Mouse (Mus musculus) MEL (cell line): ENCODE results near the gene Tmem201. TPM values are rescaled to one million over a fixed set of nuclear protein-coding genes. Genes with fewer than 3 reads are reported as not detected.
A peak's percentile ranks its signal among the peaks of the same experiment; 100 is the strongest.

Source experiments
- CTCF ChIP-seq, 3 experiments: IDR thresholded peaks in 2 of 3; conservative IDR thresholded peaks in 1 of 3; 2 replicates each; pipeline ENCODE4 v1.5.1; 2011 to 2012; ENCODE audit warnings: low read length in 3 of 3, low read depth in 2 of 3, mild to moderate bottlenecking in 2 of 3, improper control_type of control experiment in 1 of 3, inconsistent platforms in 1 of 3, mixed read lengths in 1 of 3, moderate library complexity in 1 of 3; ENCODE audit not compliant: control insufficient read depth in 1 of 3, insufficient read depth in 1 of 3, poor library complexity in 1 of 3, severe bottlenecking in 1 of 3
- ELF1 ChIP-seq: IDR thresholded peaks from 2 replicates; pipeline ENCODE4 v1.6.1; 2014; ENCODE audit warnings: low read depth, mild to moderate bottlenecking, inconsistent platforms, low read length, improper control_type of control experiment, moderate library complexity
- EP300 ChIP-seq, 2 experiments: IDR thresholded peaks; 2 replicates each; pipeline ENCODE4 v1.6.1; 2011; ENCODE audit warnings: improper control_type of control experiment in 2 of 2, low read length in 2 of 2, low read depth in 1 of 2, mild to moderate bottlenecking in 1 of 2
- ETS1 ChIP-seq: IDR thresholded peaks from 2 replicates; pipeline ENCODE4 v1.6.1; 2012; ENCODE audit warnings: low read depth, mild to moderate bottlenecking, inconsistent platforms, low read length, improper control_type of control experiment, moderate library complexity
- GABPA ChIP-seq: IDR thresholded peaks from 2 replicates; pipeline ENCODE4 v1.6.1; 2012; ENCODE audit warnings: low read depth, mild to moderate bottlenecking, inconsistent platforms, low read length, improper control_type of control experiment, moderate library complexity
- HCFC1 ChIP-seq: IDR thresholded peaks from 2 replicates; pipeline ENCODE4 v1.6.1; 2012; ENCODE audit warnings: low read depth, mild to moderate bottlenecking, inconsistent platforms, low read length, improper control_type of control experiment, moderate library complexity
- JUND ChIP-seq: IDR thresholded peaks from 2 replicates; pipeline ENCODE4 v1.6.1; 2011; ENCODE audit warnings: low read depth, mild to moderate bottlenecking, improper control_type of control experiment, low read length
- KAT2A ChIP-seq: conservative IDR thresholded peaks from 2 replicates; pipeline ENCODE4 v1.6.1; 2012; ENCODE audit warnings: low read depth, low read length, improper control_type of control experiment, inconsistent platforms
- MAX ChIP-seq: IDR thresholded peaks from 2 replicates; pipeline ENCODE4 v1.6.1; 2011; ENCODE audit warnings: low read length, improper control_type of control experiment
- MYB ChIP-seq: IDR thresholded peaks from 2 replicates; pipeline ENCODE4 v1.6.1; 2011; ENCODE audit warnings: mild to moderate bottlenecking, low read depth, low read length, improper control_type of control experiment
- MYC ChIP-seq: IDR thresholded peaks from 2 replicates; pipeline ENCODE4 v1.6.1; 2011; ENCODE audit warnings: low read depth, mild to moderate bottlenecking, low read length, improper control_type of control experiment, moderate library complexity
- NELFE ChIP-seq: IDR thresholded peaks from 2 replicates; pipeline ENCODE4 v1.6.1; 2011; ENCODE audit warnings: low read depth, low read length, improper control_type of control experiment
- POLR2A ChIP-seq, 2 experiments: IDR thresholded peaks; 2 replicates each; pipeline ENCODE4 v1.6.1; 2011 to 2012; ENCODE audit warnings: low read length in 2 of 2, mild to moderate bottlenecking in 2 of 2, control low read depth in 1 of 2, improper control_type of control experiment in 1 of 2, low read depth in 1 of 2, moderate library complexity in 1 of 2; ENCODE audit not compliant: control insufficient read depth in 1 of 2, insufficient read depth in 1 of 2, poor library complexity in 1 of 2
- POLR2AphosphoS5 ChIP-seq: IDR thresholded peaks from 2 replicates; pipeline ENCODE4 v1.6.1; 2012; ENCODE audit warnings: low read depth, borderline replicate concordance, mild to moderate bottlenecking, inconsistent platforms, low read length, moderate library complexity, mixed read lengths
- RAD21 ChIP-seq: IDR thresholded peaks from 2 replicates; pipeline ENCODE4 v1.6.1; 2011; ENCODE audit warnings: mild to moderate bottlenecking, low read depth, low read length, improper control_type of control experiment
- SMC3 ChIP-seq: IDR thresholded peaks from 2 replicates; pipeline ENCODE4 v1.6.1; 2011; ENCODE audit warnings: low read depth, low read length, improper control_type of control experiment
- TAL1 ChIP-seq: IDR thresholded peaks from 2 replicates; pipeline ENCODE4 v1.6.1; 2012; ENCODE audit warnings: mild to moderate bottlenecking, inconsistent platforms, low read length, moderate library complexity, mixed read lengths
- TBP ChIP-seq: IDR thresholded peaks from 2 replicates; pipeline ENCODE4 v1.8.0; 2011; ENCODE audit warnings: low read depth, low read length, improper control_type of control experiment
- TCF12 ChIP-seq: IDR thresholded peaks from 2 replicates; pipeline ENCODE4 v1.6.1; 2014; ENCODE audit warnings: low read depth, mild to moderate bottlenecking, inconsistent platforms, low read length, improper control_type of control experiment, moderate library complexity
- UBTF ChIP-seq: IDR thresholded peaks from 2 replicates; pipeline ENCODE4 v1.6.1; 2012; ENCODE audit warnings: low read depth, mild to moderate bottlenecking, inconsistent platforms, low read length, improper control_type of control experiment, moderate library complexity, borderline replicate concordance; ENCODE audit not compliant: insufficient read depth
- USF1 ChIP-seq: IDR thresholded peaks from 2 replicates; pipeline ENCODE4 v1.6.1; 2014; ENCODE audit warnings: low read depth, mild to moderate bottlenecking, inconsistent platforms, low read length, improper control_type of control experiment, moderate library complexity
- ZC3H11A ChIP-seq: IDR thresholded peaks from 2 replicates; pipeline ENCODE4 v1.6.1; 2012; ENCODE audit warnings: low read depth, mild to moderate bottlenecking, inconsistent platforms, low read length, improper control_type of control experiment
- ZKSCAN1 ChIP-seq: IDR thresholded peaks from 2 replicates; pipeline ENCODE4 v1.6.1; 2012; ENCODE audit warnings: low read depth, mild to moderate bottlenecking, inconsistent platforms, low read length, improper control_type of control experiment, moderate library complexity
- ZMIZ1 ChIP-seq: IDR thresholded peaks from 2 replicates; pipeline ENCODE4 v1.6.1; 2012; ENCODE audit warnings: low read depth, mild to moderate bottlenecking, inconsistent platforms, low read length, improper control_type of control experiment, moderate library complexity
- ZNF384 ChIP-seq: IDR thresholded peaks from 2 replicates; pipeline ENCODE4 v1.6.1; 2012; ENCODE audit warnings: low read depth, mild to moderate bottlenecking, inconsistent platforms, low read length, improper control_type of control experiment
- polyA plus RNA-seq, 2 experiments: library from polyadenylated mRNA; stranded (reverse) in 1 of 2; unstranded in 1 of 2; fragments of >175 nt in 1 of 2; fragments of >200 nt in 1 of 2; gene quantifications; 2 replicates each; pipeline versions ENCODE4 v1.2.1 to v1.2.4; 2012; ENCODE audit warnings: low replicate concordance in 2 of 2, low read depth in 1 of 2; ENCODE audit not compliant: insufficient read length in 2 of 2, insufficient read depth in 1 of 2, missing spikeins in 1 of 2
- total RNA-seq: library from RNA; depleted of rRNA; stranded (reverse); fragments of 300-350 nt; gene quantifications from 2 replicates; pipeline ENCODE4 v1.2.3, GENCODE M21; 2012

Tmem201 gene
- total and polyA plus RNA-seq, 3 experiments = 31.5 to 60.6 TPM; not detected in 1

DNA sequence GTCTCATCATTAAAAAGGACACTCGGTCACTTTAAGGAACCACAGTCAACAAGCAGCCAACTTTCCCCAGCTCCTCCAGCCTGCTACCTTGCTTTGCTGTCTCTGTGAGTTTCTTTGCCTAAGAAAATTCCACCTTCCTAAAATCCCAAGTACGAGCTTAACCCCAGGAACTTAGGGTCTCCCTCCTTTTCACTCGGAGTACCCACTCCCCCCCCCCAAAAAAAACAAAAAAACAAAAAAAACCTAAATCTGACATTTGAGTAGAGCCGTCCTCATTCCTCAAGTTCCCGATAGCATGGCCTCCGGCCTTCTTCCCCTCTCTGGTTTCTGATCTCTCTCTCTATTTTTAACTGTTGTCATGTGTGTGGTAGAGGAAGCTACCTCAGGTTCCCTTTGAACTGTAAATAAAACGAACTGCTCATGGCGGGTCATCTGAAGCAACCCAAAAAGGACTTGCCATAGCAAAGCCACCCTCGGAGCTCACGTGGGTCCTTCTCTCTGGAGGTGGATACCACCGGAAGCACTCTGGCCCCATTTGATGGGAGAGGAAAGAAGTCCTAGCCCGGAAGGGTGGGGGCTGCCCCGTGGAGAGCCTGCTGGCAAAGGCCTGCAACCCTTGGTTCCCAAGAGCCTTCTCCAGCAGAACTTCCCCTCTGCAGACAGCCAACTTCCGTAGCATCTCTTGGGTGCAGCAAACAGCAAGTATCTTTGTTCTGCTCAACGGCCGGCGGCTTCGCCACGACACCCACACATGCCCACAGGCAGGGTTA is 35.4 kb downstream of the Tmem201 start, which contains the start of gene Pik3cd (continued):
- TF ChIP-seq MAX (peak; percentile 76), NELFE (peak; percentile 76), ZNF384 (no peak), RAD21 (no peak), TCF12 (0 out of 2 replicates have a peak, but pooled peaks have one; percentile 16), TAL1 (no peak), MYC (peak; percentile 78; the same call in 1 of the 2 replicates), ZMIZ1 (0 out of 2 replicates have a peak, but pooled peaks have one; percentile 25), UBTF (no peak), JUND (no peak), EP300 (IDR thresholded peaks at IDR 0.05; ENCODE audit: low read depth in 1 of 2, low read length in 2 of 2) (peak; percentile 7 to 77; a peak in 2 of 4 replicates), CTCF (IDR thresholded peaks at IDR 0.05 in 2 of 3, conservative IDR thresholded peaks at IDR 0.05 in 1 of 3; ENCODE audit: control insufficient read depth in 1 of 3, insufficient read depth in 1 of 3, low read depth in 2 of 3, low read length in 3 of 3, poor library complexity in 1 of 3, severe bottlenecking in 1 of 3) (no peak), KAT2A (peak; percentile 33; the same call in 1 of the 2 replicates), GABPA (0 out of 2 replicates have a peak, but pooled peaks have one; percentile 58), USF1 (peak; percentile 66), ELF1 (peak; percentile 70), MYB (peak; percentile 55; the same call in 1 of the 2 replicates), TBP (peak; percentile 75), HCFC1 (peak; percentile 65; the same call in 1 of the 2 replicates), SMC3 (no peak), ZKSCAN1 (no peak), POLR2A (IDR thresholded peaks at IDR 0.05; ENCODE audit: control insufficient read depth in 1 of 2, insufficient read depth in 1 of 2, low read depth in 1 of 2, low read length in 2 of 2, poor library complexity in 1 of 2) (peak in 1 of 2 experiments; percentile 77; a peak in 3 of 4 replicates), POLR2AphosphoS5 (no peak), ZC3H11A (no peak), ETS1 (peak; percentile 47; the same call in 1 of the 2 replicates)
